Mouse (Mus musculus): Measurements from ENCODE around the gene Pcca.

Pcca gene

DNA sequence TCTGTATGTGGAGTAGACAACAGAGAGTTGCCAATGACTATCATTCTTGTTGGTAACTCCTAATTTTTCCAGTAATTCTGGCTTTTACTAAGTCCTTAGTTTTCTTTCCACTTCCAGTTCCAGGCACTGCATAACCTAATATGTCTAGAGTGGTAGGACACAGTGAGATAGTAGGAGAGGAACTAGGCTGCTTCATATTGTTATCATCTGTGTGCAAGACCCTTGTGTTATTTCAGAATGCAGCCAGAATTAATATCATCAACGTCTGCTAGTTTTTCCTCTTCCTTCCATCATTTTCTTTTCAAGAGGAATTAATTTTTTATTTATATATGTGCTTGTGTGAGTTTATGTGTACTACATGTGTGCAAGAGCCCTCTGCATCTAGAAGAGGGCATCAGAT lies 114.1 kb downstream of the Pcca start:
- no peak for DNase-seq (ENCODE audit: low read depth, low spot score)

DNA sequence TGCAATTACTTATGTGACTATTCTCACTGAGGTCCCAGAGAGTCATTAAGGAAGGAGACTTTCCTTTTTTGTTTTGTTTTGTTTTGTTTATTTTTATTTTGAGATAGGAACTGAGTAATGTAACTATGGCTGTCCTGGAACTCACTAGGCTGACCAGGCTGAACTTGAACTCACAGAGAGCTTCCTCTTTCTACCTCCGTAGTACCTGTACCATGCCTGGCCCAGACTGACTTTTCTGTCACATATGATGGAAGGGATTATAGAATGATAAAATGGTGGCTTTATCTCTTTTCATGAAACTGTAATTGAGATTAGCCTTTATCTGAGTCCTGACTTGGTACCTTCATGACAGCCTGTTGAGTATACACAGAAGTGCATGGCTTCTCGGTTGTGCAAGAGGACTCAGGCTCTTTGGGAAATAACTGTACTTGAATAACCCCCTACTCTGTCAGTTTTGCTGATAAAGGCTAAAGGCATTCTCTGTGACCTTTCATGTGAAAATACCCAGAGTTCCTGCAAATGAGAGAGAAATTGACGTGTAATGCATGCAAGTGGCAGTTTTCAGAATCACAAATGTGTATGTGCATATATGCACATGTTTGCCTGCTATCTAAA lies 115.3 kb downstream of the Pcca start:
- DNase-seq (ENCODE audit: low read depth, low spot score) = no peak

DNA sequence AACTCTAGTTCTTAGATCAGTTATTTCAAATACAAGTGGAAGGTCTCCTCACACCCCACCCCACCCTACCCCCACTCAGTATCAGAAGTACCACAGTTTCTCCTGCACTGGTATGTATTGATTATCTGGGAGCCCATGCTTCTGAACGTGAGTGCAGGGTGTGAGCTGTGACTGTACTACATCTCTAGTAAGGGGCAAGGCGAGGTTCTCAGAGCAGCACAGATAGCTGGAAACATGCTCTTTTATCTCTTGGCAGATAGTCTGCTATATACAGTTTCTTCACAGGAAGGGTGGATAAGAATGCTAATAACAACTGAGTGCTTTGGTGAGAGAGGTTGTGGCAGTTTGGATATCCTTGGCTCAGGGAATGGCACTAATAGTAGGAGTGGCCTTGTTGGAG lies 117.6 kb downstream of the Pcca start:
- DNase-seq (ENCODE audit: low read depth, low spot score) = no peak

DNA sequence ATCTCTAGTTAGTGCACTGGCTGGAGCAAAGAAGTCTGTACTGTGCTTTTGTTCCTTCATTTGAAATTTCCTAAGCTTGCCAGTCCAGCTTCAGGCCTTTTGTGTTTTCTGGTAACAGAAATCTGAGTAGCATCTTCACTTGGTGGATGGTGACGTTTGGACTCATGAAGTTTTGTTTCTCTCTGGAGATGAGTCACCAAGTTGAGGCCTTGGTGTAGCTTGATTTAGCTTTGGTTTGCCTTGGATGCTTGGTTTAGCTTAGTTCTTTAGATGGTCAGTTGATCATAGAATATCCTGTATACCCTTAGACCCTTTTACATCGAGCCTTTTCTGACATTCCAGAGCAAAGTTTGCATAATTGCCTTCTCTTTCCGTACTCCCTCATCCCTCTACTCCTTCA lies 141.5 kb downstream of the Pcca start:
- no peak for DNase-seq (ENCODE audit: low read depth, low spot score)

DNA sequence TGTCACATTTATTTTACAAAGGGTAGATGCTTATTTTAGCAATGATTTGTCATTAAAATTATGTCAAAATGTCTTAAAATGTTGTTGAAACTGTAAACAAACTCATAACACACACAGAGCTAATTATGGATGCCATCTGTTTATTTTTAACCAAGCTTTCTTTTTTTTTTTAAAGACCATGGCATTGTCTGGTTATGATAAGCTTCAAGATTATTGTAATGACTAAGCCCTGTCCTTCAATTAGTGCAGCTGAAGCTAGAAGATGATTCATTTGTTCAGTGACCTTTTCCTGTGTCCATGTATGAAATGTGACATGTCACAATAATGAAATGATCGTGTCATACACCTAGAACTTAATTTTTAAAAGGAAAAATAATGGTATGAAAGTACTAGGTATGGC lies 149.5 kb downstream of the Pcca start:
- DNase-seq (ENCODE audit: low read depth, low spot score) = no peak

DNA sequence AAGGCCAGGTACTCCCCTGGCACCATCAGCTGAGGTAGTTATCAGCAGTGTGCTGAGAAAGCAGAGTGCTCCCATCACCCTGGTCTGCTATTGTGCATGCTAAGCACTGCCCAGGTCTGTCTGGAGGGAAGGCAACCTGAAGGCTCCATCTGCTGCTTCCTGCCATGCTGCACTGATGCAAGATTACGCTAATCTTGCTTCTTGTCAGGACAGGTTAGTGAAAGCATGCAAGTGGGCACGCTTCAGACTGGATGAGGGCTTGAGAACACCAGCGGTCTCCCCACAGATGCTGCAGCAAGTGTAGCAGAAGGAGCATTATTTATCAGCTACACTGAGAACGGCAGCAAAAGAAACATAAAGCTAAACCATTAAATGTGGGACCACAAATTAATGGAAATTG lies 150.1 kb downstream of the Pcca start:
- no peak for DNase-seq (ENCODE audit: low read depth, low spot score)

DNA sequence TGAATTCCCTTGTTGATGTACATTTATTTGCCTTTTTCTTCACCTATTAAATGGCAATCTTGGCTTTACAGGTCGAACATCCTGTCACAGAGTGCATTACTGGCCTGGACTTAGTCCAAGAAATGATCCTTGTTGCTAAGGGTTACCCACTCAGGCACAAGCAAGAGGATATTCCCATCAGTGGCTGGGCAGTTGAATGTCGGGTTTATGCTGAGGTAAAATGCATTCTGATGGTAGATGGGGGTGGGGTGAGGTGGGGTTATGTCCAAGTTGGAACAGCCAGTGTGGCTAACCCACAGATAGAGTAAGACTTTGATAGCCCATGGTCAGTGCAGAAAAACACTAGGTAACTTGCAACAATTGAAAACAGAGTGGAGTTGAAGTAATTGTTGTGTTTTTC lies 150.7 kb downstream of the Pcca start:
- no peak for DNase-seq (ENCODE audit: low read depth, low spot score)

DNA sequence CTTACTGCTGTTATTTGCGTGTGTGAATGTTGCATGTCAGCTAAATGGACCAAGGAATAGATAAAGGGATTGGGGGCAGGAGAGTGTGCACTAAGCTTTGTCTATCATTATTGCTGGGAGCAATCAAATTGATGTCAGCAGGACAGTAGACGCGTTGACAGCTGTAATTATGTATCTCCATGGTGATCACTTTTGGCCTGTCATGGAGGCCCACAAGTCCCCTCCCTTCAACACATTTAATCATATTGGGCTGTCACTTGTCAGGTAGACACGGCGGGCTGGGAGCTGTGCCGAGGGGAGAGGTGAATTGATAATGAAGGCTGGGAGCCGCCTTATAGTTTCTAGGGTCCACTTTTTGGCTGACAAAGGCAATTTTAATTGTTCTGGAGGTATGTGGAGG lies 153.3 kb downstream of the Pcca start:
- no peak for DNase-seq (ENCODE audit: low read depth, low spot score)

DNA sequence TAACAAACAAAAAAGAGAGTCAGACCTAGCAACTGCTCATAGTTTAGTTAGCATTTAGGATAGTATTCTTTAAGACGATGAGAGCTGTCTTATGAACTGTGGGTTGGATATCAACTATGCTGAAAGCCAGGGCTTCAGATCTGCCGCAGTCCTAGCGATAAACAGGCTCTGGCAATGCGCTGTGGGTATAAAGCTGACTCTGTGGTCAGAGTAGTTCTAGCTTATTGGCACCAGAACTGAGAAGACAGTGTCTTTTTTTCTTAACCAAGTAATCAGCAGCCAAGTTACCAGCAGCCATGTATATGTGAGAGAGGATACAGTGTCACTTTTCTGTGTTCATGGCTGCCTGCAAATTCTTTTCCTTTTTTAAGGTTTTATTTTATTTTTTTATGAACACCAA lies 154.3 kb downstream of the Pcca start:
- DNase-seq (ENCODE audit: low read depth, low spot score) = no peak

DNA sequence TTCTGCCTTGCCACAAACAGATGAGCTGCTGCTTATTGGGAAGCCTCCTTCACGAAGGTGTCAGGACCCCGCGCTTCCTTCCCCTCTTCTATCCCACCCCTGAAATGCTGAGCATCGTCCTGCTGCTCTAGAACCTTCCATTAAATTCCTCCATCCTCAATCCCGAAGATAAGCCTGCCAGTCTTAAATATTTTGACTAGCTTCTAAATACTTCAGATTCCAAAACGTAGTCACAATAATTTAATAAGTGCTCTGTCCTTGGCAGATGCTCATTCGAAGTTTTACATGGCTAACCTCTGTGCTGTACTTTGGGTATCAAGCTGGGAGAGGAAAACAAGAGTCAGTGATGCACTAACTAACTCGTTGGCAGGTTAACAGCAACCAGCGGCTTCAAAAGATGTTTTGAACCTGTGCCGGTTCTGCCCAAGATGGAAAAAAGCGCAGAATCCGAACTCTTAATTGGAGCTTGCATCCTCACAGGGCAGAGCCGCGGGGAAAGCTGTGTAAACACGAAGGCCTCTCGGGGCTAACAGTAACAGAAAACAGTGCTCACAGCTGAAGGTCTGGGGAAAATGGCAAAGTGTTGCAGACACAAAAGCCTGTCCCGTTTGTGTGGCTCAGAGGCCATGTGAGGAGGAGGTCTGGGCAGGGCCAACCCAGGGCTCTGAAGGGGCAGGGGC lies 155.2 kb downstream of the Pcca start:
- DNase-seq (ENCODE audit: low read depth, low spot score) = no peak

DNA sequence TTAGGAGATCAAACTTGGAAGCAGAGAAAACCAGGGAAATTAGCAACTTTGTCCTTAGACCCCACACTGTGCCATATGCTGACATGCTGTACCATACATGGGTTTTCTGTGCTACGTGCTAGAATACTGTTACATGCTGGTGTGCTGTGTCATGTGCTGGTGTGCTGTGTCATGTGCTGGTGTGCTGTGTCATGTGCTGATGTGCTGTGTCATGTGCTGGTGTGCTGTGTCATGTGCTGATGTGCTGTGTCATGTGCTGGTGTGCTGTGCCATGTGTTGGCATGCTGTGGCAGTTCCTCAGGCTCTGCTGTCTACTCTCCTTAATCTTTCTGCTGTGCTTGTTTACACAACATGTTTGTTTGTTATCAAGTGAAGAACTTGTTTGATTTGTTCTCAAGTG lies 157.4 kb downstream of the Pcca start:
- DNase-seq (ENCODE audit: low read depth, low spot score) = no peak

DNA sequence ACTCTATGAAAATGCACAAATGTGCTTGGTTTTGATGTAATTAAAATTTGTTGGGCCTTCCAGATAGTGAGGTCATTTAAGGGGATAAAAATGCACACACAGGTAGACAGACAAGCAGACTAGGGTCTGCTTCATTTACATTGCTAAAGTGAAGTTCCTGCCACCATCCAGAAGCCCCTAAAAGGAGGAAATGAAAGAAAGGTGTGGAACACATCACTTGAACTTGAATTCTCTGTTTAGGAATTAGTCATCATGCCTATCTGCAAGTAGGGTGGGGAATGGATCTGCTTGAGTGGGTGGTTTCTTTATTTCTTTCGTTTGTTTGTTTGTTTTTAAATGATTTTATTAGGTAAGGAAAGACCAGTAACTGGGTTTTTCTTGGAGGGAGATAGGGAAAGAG lies 166.2 kb downstream of the Pcca start:
- no peak for DNase-seq (ENCODE audit: low read depth, low spot score)

DNA sequence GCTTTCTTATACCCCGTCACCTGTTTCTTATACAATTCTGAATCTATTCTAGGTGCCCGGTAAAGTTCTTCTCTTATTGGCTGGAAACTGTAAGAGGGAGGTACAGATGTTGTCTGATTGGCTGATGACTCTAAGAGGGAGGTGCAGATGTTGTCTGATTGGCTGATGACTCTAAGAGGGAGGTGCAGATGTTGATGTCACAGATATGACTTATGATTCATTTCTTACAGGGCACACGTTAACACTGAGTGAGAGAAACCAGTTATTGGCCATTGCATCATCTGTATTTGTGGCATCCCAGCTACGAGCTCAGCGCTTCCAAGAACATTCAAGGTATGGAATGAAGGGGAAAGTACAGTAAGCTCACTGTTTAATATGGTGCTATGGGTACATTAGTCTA lies 179.7 kb downstream of the Pcca start:
- no peak for DNase-seq (ENCODE audit: low read depth, low spot score)

DNA sequence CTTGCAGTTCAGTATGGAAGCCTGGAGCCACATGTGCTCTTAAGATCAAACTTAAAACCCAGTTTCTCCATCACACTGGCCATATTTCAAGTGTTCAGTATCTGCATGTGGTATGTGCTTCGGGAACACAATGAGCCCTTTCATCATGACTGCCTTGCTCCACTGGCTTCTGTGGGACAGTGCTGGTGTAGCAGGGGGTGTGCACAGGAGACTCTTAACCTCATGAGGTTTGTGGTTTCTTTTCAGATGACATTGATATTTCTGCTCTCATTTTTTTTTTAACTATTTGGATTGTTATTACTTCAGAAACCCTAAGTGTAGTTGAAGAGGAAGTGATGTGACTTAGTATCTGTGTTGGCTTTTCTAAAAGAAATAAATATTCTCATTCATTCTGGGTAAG lies 180.8 kb downstream of the Pcca start:
- no peak for DNase-seq (ENCODE audit: low read depth, low spot score)

DNA sequence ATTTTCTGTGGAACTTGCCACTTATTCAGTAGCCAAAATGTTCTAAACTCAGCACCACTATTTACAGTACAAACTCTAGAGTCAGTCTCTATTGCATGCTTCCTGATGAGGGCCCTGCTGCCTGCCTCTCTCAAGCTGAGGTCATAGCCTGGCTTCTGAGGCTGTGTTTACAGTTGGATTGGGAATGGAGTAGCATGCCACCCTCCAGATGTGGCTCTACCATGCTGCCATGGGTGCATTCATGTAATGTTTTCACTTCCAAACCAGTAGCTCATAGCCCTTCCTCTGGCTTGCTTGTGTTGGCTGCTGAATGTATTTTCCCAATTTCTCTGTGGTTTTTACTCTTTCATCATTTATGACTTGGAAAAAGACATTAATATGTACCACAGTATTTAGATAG lies 181.9 kb downstream of the Pcca start:
- no peak for DNase-seq (ENCODE audit: low read depth, low spot score)

DNA sequence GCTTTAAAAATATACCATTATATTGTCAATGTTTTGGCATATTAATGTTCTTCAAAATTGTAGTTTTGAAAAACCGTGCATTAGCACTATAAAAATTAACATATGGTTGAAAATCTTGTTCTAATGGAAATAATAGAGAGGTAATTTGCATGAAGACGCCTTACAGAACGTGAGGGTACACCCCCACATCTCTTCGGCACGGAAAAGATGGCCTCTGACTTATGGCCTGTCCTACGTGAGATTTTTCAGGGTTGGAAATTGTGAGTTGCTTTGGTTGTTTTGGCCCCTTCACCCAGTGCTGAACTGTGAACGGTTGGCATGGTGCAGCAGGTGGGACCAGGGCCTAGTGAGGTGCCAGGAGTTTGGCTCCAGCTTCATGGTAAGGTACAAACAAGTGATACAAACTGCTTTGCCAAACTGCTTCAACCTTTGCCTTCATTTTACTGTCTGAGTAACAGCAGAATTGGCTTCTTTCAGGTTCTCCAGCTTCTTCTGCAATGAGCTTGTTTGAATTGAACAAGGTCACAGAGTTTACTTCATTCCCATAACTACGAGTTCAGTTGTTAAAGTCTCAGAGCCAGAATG lies 185.5 kb downstream of the Pcca start:
- DNase-seq (ENCODE audit: low read depth, low spot score) = no peak

DNA sequence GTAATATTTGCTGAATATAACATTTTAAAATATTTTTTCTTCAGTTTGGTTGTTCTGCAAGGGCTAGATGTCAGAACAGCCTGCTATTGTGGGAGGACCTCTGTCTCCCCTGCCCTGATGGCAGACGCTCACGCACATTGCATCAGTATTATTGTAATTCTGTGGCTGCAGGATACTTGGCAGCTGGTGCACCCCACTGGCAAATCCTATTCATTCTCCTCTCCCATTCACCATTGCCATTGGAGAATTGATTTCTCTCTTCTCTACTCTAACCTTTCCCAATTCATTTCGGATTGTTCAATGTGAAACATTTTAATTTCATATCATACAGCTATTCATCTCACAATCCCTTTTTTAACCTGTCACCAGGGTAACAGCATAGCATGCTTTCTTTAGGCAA lies 186.9 kb downstream of the Pcca start:
- no peak for DNase-seq (ENCODE audit: low read depth, low spot score)

DNA sequence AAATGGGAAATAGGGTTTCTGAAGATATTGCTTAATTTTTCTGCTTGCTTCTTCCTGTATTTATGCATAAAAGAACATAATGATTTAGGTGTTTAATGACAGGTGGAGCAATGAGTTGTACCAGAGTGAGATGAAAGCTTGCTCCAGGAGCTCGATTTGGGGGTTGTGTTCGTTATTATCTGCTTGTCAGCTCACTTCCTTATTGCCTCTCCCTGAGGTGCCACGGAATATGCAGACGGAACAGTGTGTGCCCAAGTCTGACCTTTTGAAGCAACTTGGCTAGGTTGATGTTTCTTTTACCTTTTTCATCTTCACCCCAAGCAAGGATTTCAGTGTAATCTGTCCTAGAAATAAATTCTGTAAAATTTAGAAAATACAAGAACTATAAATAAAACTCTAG lies 187.6 kb downstream of the Pcca start:
- no peak for DNase-seq (ENCODE audit: low read depth, low spot score)

DNA sequence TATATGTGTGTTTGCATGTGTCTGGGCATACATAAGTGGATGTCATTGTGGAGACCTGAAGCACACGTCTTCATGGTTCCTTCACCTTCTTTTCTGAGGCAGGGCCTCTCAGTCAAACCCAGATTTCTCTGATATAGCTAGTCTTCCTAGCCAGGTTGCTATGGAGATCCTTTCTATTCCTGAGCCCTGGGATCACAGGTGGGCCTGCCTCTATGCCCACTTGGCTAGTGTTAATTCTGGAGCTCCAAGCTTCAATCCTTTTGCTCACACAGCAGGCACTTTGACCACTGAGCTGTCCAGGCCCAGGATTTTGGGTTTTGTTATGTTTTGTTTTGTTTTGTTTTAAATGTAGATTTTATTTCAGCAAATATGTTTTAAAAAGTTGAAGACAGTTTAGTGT lies 192.3 kb downstream of the Pcca start:
- DNase-seq (ENCODE audit: low read depth, low spot score) = no peak

DNA sequence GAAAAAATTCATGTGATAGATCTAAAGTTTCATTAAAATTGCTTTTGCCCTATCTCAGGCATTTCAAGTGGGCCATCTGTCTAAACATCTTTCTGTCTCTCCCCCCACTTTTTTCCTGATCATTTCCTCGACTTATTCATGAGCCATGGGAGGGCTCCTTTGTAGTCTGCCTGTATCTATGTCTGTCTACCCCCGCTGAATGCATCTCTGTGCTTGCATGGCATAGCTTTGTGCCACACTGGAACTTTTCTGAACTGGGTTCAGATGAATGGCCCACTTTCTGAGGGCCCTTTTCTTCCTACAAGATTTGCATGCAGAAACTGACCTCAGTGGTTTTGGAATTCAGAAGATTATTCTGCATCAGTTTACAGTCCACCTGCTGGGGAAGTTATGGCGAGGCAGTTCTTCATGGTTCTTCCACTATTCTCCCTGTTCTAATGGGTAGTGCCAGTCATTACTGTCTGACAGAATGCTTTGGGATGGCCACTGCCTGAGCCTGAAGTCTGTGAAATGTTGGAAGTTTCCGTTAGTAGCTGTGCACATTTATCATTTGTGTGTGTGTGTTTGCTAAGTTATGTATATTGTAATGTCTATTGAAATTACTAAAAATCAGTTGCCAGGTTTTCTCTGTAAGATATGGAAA lies 195.4 kb downstream of the Pcca start:
- DNase-seq (ENCODE audit: low read depth, low spot score) = no peak

DNA sequence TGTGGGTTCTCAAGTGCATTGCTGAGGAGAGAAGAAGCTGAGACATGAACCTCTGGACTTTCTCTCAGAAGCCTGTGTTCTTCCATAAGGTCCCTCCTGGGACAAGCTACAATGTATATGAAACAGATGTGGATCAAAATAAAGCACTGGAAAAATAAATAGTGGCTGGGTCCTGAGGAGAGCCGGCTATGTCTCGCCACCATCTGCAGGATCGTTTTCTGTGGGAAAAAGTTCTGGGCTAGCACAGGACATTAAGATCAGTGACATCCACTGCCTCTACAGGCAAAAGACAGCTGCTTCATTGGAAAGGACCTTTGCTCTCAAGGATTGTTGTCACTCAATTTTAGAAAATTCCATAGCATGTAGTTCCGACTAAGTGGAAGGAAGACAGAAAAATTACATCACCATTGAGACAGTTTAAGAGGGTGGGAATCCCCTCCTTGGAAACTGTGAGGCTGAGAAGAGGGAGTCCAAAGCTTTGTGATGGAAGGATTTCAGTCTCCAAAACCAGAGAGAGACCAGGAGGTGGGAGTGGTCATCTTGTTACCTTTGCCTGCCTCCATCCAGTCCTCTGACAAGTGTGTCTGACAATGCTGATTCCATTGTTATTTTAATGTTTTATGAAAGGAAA lies 196.9 kb downstream of the Pcca start:
- no peak for DNase-seq (ENCODE audit: low read depth, low spot score)

DNA sequence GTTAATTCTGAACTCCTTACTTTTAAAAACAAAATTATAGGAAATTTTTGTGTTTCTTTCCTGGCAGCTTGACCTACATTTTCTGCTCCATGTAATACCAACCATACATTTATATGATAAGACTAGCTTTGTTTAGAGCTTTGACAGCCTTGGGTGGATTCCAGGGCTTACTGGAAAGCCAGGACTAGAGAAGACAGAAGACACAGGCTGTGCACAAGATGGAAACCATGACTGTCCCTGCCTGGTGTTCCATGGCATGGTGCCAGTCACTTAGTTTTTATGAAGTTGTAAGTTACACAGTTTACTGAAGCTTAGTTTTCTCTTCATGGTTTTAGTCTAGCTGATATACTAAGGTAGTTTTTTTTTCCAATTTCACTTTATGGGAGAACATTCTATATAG lies 202.7 kb downstream of the Pcca start:
- DNase-seq (ENCODE audit: low read depth, low spot score) = no peak
